Mouse (Mus musculus) C2C12 (cell line): ENCODE results near the gene Zfp618. TPM values are rescaled to one million over a fixed set of nuclear protein-coding genes. Genes with fewer than 3 reads are reported as not detected.

Experiments
- H3K27me3 ChIP-seq: one replicate; pipeline ENCODE4 v1.6.1; 2011; ENCODE audit not compliant: control insufficient read depth, insufficient read depth, insufficient read length
- H3K36me3 ChIP-seq: one replicate; pipeline ENCODE4 v1.6.1; 2011; ENCODE audit not compliant: control insufficient read depth, insufficient read depth
- H3K4me3 ChIP-seq: one replicate; pipeline ENCODE4 v1.5.1; 2011; ENCODE audit warnings: mild to moderate bottlenecking, control low read depth; ENCODE audit not compliant: poor library complexity, insufficient read depth, severe bottlenecking
- H3K79me2 ChIP-seq: one replicate; pipeline ENCODE4 v1.6.1; 2011; ENCODE audit not compliant: control insufficient read depth, insufficient read depth
- H3K79me3 ChIP-seq: one replicate; pipeline ENCODE4 v1.6.1; 2011; ENCODE audit warnings: low read depth, control low read depth
- H3ac ChIP-seq: one replicate; pipeline ENCODE3; 2011; ENCODE audit warnings: low read depth; ENCODE audit not compliant: control insufficient read depth, insufficient read length
- CEBPB ChIP-seq: IDR thresholded peaks from one replicate; pipeline ENCODE4 v1.6.1; 2011; ENCODE audit warnings: low read depth, mild to moderate bottlenecking, control low read depth, moderate library complexity
- CTCF ChIP-seq: IDR thresholded peaks from one replicate; pipeline ENCODE4 v1.5.1; 2011; ENCODE audit not compliant: control insufficient read depth, insufficient read depth, insufficient read length
- FOSL1 ChIP-seq: IDR thresholded peaks from one replicate; pipeline ENCODE4 v1.8.0; 2011; ENCODE audit warnings: mild to moderate bottlenecking, low read length; ENCODE audit not compliant: poor library complexity, insufficient read depth, severe bottlenecking
- MAX ChIP-seq: IDR thresholded peaks from one replicate; pipeline ENCODE4 v1.6.1; 2011; ENCODE audit warnings: mild to moderate bottlenecking, control low read depth
- MYOD1 ChIP-seq: IDR thresholded peaks from one replicate; pipeline ENCODE4 v1.6.1; 2011; ENCODE audit warnings: low read depth; ENCODE audit not compliant: control insufficient read depth, insufficient read length
- MYOG ChIP-seq: IDR thresholded peaks from one replicate; pipeline ENCODE4 v1.6.1; 2011; ENCODE audit not compliant: control insufficient read depth, insufficient read length; ENCODE audit errors: extremely low read depth
- USF1 ChIP-seq: IDR thresholded peaks from one replicate; pipeline ENCODE4 v1.6.1; 2011; ENCODE audit warnings: low read depth, mild to moderate bottlenecking, control low read depth, moderate library complexity
- long read RNA-seq, 2 experiments: library from polyadenylated mRNA; unstranded; transcript quantifications; one replicate each; pipeline ENCODE4 v2.0.0; 2019 to 2020
- polyA plus RNA-seq: library from polyadenylated mRNA; unstranded; fragments of >200 nt; fragmentation: generic; extraction: Trizol; gene quantifications from one replicate; pipeline ENCODE4 v1.2.1, GENCODE M21; 2012; ENCODE audit warnings: missing spikeins

Zfp618 gene
- 0.01 TPM for polyA plus RNA-seq
- long read RNA-seq, experiment 1 = 0 reads
- long read RNA-seq, experiment 2 = 0 reads

- Histone ChIP-seq H3ac (no peak within 1 kb of the TSS), H3K79me2 (no peaks in the 10 kb centered on the region), H3K4me3 (no peak within 1 kb of the TSS), H3K27me3 (no peaks in the 10 kb centered on the region), H3K79me3 (no peaks in the 10 kb centered on the region), H3K36me3 (no peaks in the 10 kb centered on the region)
- TF ChIP-seq CEBPB = no peak
- no peak for TF ChIP-seq USF1
- no peak for TF ChIP-seq MYOD1
- no peak for TF ChIP-seq MYOG
Observed at GRCm38 (mm10) chr4:62965497-62966302, at the start of gene Zfp618. TSS of gene Zfp618 (plus strand) at chr4:62965573.

GRCm38 (mm10) chr4:62917056-62917455 is 48.3 kb upstream of the Zfp618 start:
- no peaks in the 10 kb centered on the region for H3K79me2 ChIP-seq
- no peak for TF ChIP-seq MYOG
- no peak for TF ChIP-seq FOSL1
- TF ChIP-seq MAX = no peak
- no peak for TF ChIP-seq CEBPB
- no peak for TF ChIP-seq USF1
- TF ChIP-seq CTCF = no peak
- no peak for TF ChIP-seq MYOD1

GRCm38 (mm10) chr4:62933798-62934197 is 31.6 kb upstream of the Zfp618 start:
- Histone ChIP-seq H3K4me3 (no peak overlapping the region), H3K36me3 (no peaks in the 10 kb centered on the region), H3K79me2 (no peaks in the 10 kb centered on the region), H3K27me3 (peaks cover 12% of the 10 kb centered on the region), H3ac (no peak overlapping the region), H3K79me3 (no peaks in the 10 kb centered on the region)
- TF ChIP-seq CEBPB = no peak
- no peak for TF ChIP-seq CTCF
- TF ChIP-seq FOSL1 = no peak
- no peak for TF ChIP-seq MYOD1
- no peak for TF ChIP-seq MYOG
- TF ChIP-seq MAX = no peak
- TF ChIP-seq USF1 = no peak

More at GRCm38 (mm10) chr4:62917056-62917455, 48.3 kb upstream of the Zfp618 start:
- H3K4me3 ChIP-seq = no peak overlapping the region
- no peaks in the 10 kb centered on the region for H3K36me3 ChIP-seq
- H3ac ChIP-seq = no peak overlapping the region
- H3K79me3 ChIP-seq = no peaks in the 10 kb centered on the region
- H3K27me3 ChIP-seq = no peaks in the 10 kb centered on the region

GRCm38 (mm10) chr4:62935589-62936218 is 29.7 kb upstream of the Zfp618 start:
- no peak overlapping the region for H3K4me3 ChIP-seq
- H3K36me3 ChIP-seq = no peaks in the 10 kb centered on the region
- no peaks in the 10 kb centered on the region for H3K79me2 ChIP-seq
- no peak overlapping the region for H3ac ChIP-seq
- H3K79me3 ChIP-seq = no peaks in the 10 kb centered on the region
- no peak for TF ChIP-seq MYOG
- TF ChIP-seq CEBPB = no peak
- no peak for TF ChIP-seq CTCF
- TF ChIP-seq USF1 = no peak
- TF ChIP-seq MAX = no peak
- no peak for TF ChIP-seq MYOD1
- TF ChIP-seq FOSL1 = no peak
- peaks cover 12% of the 10 kb centered on the region for H3K27me3 ChIP-seq

- H3K79me3 ChIP-seq = no peaks in the 10 kb centered on the region
- no peaks in the 10 kb centered on the region for H3K79me2 ChIP-seq
- no peak for TF ChIP-seq MAX
- no peak for TF ChIP-seq MYOD1
- TF ChIP-seq USF1 = no peak
- TF ChIP-seq MYOG = no peak
- no peak for TF ChIP-seq CEBPB
- no peak for TF ChIP-seq FOSL1
- TF ChIP-seq CTCF = no peak
- peaks cover 11% of the 10 kb centered on the region for H3K27me3 ChIP-seq
- H3ac ChIP-seq = no peak overlapping the region
- H3K36me3 ChIP-seq = no peaks in the 10 kb centered on the region
- no peak overlapping the region for H3K4me3 ChIP-seq
Observed at GRCm38 (mm10) chr4:62941961-62942892, 23.1 kb upstream of the Zfp618 start.
